Comparison of ENCODE assay signal across 8 mouse cellular contexts in the genomic region with DNA sequence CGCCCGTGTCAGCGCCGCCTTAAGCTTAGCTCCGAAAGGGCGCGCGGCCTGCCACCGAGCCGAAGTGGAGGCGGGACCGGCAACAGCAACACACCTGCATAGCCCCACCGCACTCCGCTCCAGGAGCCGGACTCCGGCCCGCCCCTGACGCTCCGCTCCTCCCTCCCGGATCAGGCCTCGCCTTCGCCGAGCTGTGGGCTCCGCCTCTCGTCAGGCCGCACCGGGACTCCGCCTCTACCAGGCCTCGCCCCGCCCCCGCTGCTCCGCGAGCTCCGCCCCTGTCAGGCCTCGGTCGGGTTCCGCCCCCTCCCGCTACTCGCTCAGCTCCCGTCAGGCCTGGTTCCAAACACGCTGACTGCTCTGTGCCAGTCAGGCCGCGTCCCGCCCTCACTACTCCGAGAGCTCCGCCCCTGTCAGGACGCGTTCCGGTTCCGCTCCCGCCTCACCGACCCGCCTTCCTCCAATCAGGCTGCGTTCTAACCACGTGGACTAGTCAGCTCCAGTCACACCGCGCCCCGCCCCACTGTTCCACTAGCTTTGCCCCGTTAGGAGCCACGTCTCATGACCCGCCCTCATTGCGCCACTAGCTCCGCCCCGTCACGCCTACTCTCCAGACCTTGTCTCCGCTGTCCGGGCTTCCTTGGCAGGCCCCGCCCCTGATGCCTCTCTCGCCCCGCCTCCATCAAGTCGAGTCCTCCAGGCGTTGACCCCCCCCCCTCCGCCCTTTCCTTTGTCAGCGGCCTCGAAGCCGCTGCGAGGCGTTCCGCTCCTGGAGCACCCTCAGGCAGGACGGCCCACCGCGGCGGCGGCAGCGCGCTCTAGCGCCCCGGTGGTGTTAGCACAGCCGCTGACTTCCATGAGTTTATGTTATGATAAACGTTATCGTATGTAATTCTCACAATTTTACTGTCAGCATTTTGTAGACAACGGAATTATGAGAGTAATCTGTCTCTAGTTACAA. TPM values are rescaled to one million over a fixed set of nuclear protein-coding genes. Genes with fewer than 3 reads are reported as not detected.
DNase-seq lines count a peak whose midpoint lies in the region; ATAC-seq and TF ChIP-seq lines count a peak whose summit lies in the region.

Gene Dnpep, minus strand, starts transcription at position 750 of the 961 bp plus-strand sequence.

- peaks cover 2% of the 10 kb centered on the region for H3K4me1 ChIP-seq in ES-Bruce4 (ENCODE audit: control insufficient read depth, insufficient read depth, low read length)
- H3K4me1 ChIP-seq in forebrain, embryonic 13.5 days: peaks cover 9% of the 10 kb centered on the region
- peaks cover 12% of the 10 kb centered on the region; the same call in 1 of the 2 replicates for H3K4me1 ChIP-seq in liver, postnatal 0 days (ENCODE audit: insufficient read depth)
- peaks cover 8% of the 10 kb centered on the region; the same call in 1 of the 2 replicates for H3K4me1 ChIP-seq in neural tube, embryonic 14.5 days (ENCODE audit: control insufficient read depth, insufficient read depth, low read length)

- no peak for TF ChIP-seq EP300 in ES-Bruce4 (IDR thresholded peaks at IDR 0.05; ENCODE audit: insufficient read depth, low read depth, low read length)
- TF ChIP-seq EP300 in liver, postnatal 0 days (IDR thresholded peaks at IDR 0.05; ENCODE audit: low read depth): peak; percentile 24; the same call in 1 of the 2 replicates

- under 1% methylated on average over 87 of the region's 92 CpGs for WGBS in forebrain, embryonic 13.5 days
- under 1% methylated on average over 88 of the region's 92 CpGs for WGBS in large intestine, adult 2 months
- WGBS in liver, postnatal 0 days (ENCODE audit: insufficient replicate concordance): 1% methylated on average over 81 of the region's 92 CpGs
- WGBS in neural tube, embryonic 14.5 days: under 1% methylated on average over 92 of the region's 92 CpGs

- no peaks in the 10 kb centered on the region; the same call in 1 of the 2 replicates for H3K36me3 ChIP-seq in ES-Bruce4 (ENCODE audit: control insufficient read depth, insufficient read depth, low read length, poor library complexity, severe bottlenecking)
- H3K36me3 ChIP-seq in forebrain, embryonic 13.5 days (ENCODE audit: poor library complexity, severe bottlenecking): peaks cover 31% of the 10 kb centered on the region
- H3K36me3 ChIP-seq in liver, postnatal 0 days (replicated peaks; ENCODE audit: insufficient read depth, low read length): 0 out of 2 replicates have a peak, but pooled peaks cover 10% of the 10 kb centered on the region
- peaks cover 19% of the 10 kb centered on the region; the same call in 1 of the 2 replicates for H3K36me3 ChIP-seq in neural tube, embryonic 14.5 days (ENCODE audit: control insufficient read depth, insufficient read depth, low read length)

- no peaks in the 10 kb centered on the region for H3K27me3 ChIP-seq in ES-Bruce4 (ENCODE audit: control insufficient read depth, insufficient read depth, low read length, poor library complexity, severe bottlenecking)
- no peaks in the 10 kb centered on the region; the same call in 1 of the 2 replicates for H3K27me3 ChIP-seq in forebrain, embryonic 13.5 days
- no peaks in the 10 kb centered on the region for H3K27me3 ChIP-seq in liver, postnatal 0 days (ENCODE audit: insufficient read depth, low read length)
- no peaks in the 10 kb centered on the region for H3K27me3 ChIP-seq in neural tube, embryonic 14.5 days (ENCODE audit: control insufficient read depth, insufficient read depth, low read length)

- H3K27ac ChIP-seq in ES-Bruce4 (ENCODE audit: insufficient read depth, low read length): peak within 1 kb of the TSS; percentile 66
- H3K27ac ChIP-seq in forebrain, embryonic 13.5 days: peak within 1 kb of the TSS; percentile 80
- H3K27ac ChIP-seq in liver, postnatal 0 days (ENCODE audit: low read depth): peak within 1 kb of the TSS; percentile 91
- peak within 1 kb of the TSS; percentile 87 for H3K27ac ChIP-seq in neural tube, embryonic 14.5 days (ENCODE audit: low read depth, low read length)

- ATAC-seq in cerebellum, adult (ENCODE audit: insufficient number of reproducible peaks, low FRiP score, low TSS enrichment): peak; percentile 89
- peak; percentile 98 for ATAC-seq in forebrain, embryonic 13.5 days
- ATAC-seq in liver, postnatal 0 days: peak; percentile 93
- peak; percentile 97 for ATAC-seq in neural tube, embryonic 14.5 days (ENCODE audit: low read depth)

- H3K9ac ChIP-seq in ES-Bruce4 (ENCODE audit: low read depth, poor library complexity, severe bottlenecking): peak within 1 kb of the TSS; percentile 76
- peak within 1 kb of the TSS; percentile 66 for H3K9ac ChIP-seq in forebrain, embryonic 13.5 days
- peak within 1 kb of the TSS; percentile 53 for H3K9ac ChIP-seq in liver, postnatal 0 days (replicated peaks)
- peak within 1 kb of the TSS; percentile 68 for H3K9ac ChIP-seq in neural tube, embryonic 14.5 days (replicated peaks; ENCODE audit: low read depth, low read length)

- H3K9me3 ChIP-seq in ES-Bruce4 (replicated peaks; ENCODE audit: control insufficient read depth, insufficient read depth, low read length, poor library complexity, severe bottlenecking): no peaks in the 10 kb centered on the region
- no peaks in the 10 kb centered on the region for H3K9me3 ChIP-seq in forebrain, embryonic 13.5 days (replicated peaks)
- H3K9me3 ChIP-seq in liver, postnatal 0 days (ENCODE audit: low read length): no peaks in the 10 kb centered on the region
- H3K9me3 ChIP-seq in neural tube, embryonic 14.5 days (ENCODE audit: control insufficient read depth, low read length): no peaks in the 10 kb centered on the region

- intact Hi-C loops in heart, postnatal 10 days (cut with DNase I): no loop called here

- peak; percentile 54 for TF ChIP-seq CTCF in ES-Bruce4 (IDR thresholded peaks at IDR 0.05; ENCODE audit: low read depth, low read length)
- TF ChIP-seq CTCF in liver, postnatal 0 days (IDR thresholded peaks at IDR 0.05; ENCODE audit: low read depth): peak; percentile 86

- peak within 1 kb of the TSS; percentile 86 for H3K4me3 ChIP-seq in ES-Bruce4 (ENCODE audit: low read depth, low read length)
- H3K4me3 ChIP-seq in forebrain, embryonic 13.5 days: peak within 1 kb of the TSS; percentile 64
- H3K4me3 ChIP-seq in liver, postnatal 0 days (ENCODE audit: low read depth, low read length): peak within 1 kb of the TSS; percentile 66
- peak within 1 kb of the TSS; percentile 72 for H3K4me3 ChIP-seq in neural tube, embryonic 14.5 days (ENCODE audit: low read depth, low read length)

- DNase-seq in heart, postnatal 10 days: peak; percentile 100
- DNase-seq in large intestine, adult 2 months (ENCODE audit: low read depth, low spot score): peak; percentile 100
- peak; percentile 100 for DNase-seq in liver, postnatal 0 days
- DNase-seq in testis, postnatal 10 days (ENCODE audit: low spot score): peak; percentile 100

- peak within 1 kb of the TSS; percentile 77 for H3K4me2 ChIP-seq in forebrain, embryonic 13.5 days
- peak within 1 kb of the TSS; percentile 88 for H3K4me2 ChIP-seq in liver, postnatal 0 days (ENCODE audit: low read depth, low read length)
- peak within 1 kb of the TSS; percentile 74 for H3K4me2 ChIP-seq in neural tube, embryonic 14.5 days (ENCODE audit: low read depth, low read length)

- no peak for TF ChIP-seq POLR2A in ES-Bruce4 (IDR thresholded peaks at IDR 0.05; ENCODE audit: insufficient read depth, low read length)

RNA-seq across cellular contexts. Expression of gene Dnpep, which starts in this region (rescaled TPM):
- polyA plus RNA-seq in ES-Bruce4 (2011; ENCODE audit: insufficient read depth, insufficient read length, low read depth, missing spikeins): 104 and 105 TPM in 2 replicates
- polyA plus RNA-seq in forebrain, embryonic 13.5 days (2015; fragmentation: Nextera tagmentation; extraction: Ambion mirVana): 140 and 142 TPM in 2 replicates
- total RNA-seq in heart, postnatal 10 days (2021): 10 to 100 TPM; 92.2 to 92.7 TPM
- polyA plus RNA-seq in large intestine, adult 2 months (2012; rRNA removed): 250 and 500 TPM in 2 replicates
- polyA plus RNA-seq in liver, postnatal 0 days (2015; fragmentation: Nextera tagmentation; extraction: Ambion mirVana): 50.5 and 52.8 TPM in 2 replicates
- polyA plus RNA-seq in neural tube, embryonic 14.5 days (2014; fragmentation: Nextera tagmentation; extraction: Ambion mirVana): 139 and 145 TPM in 2 replicates

Comparison
In these comparisons a context has a peak if more than half of its experiments do, and no peak if none do; other contexts are left out.
1. Peak in every context shown above with its lines: DNase-seq, ATAC-seq, H3K4me3 ChIP-seq and H3K27ac ChIP-seq.